Mouse (Mus musculus) brown adipose tissue, adult 24 weeks (tissue): ENCODE results near the gene AC131692.1. TPM values are rescaled to one million over a fixed set of nuclear protein-coding genes. Genes with fewer than 3 reads are reported as not detected.

ENCODE experiments used
- H3K27ac ChIP-seq: fragments of 200-500 bp; replicated peaks from 2 replicates; pipeline ENCODE4 v1.5.1; 2012; ENCODE audit warnings: low read depth, mild to moderate bottlenecking, low read length
- H3K4me1 ChIP-seq: fragments of 200-500 bp; 2 replicates; pipeline ENCODE4 v1.6.1; 2012; ENCODE audit warnings: low read length, mixed read lengths; ENCODE audit not compliant: control insufficient read depth, insufficient read depth, insufficient read length
- H3K4me3 ChIP-seq: fragments of 200-500 bp; 2 replicates; pipeline ENCODE4 v1.5.1; 2012; ENCODE audit warnings: low read depth, mild to moderate bottlenecking, low read length, moderate library complexity; ENCODE audit not compliant: insufficient read depth
- polyA plus RNA-seq: library from polyadenylated mRNA; stranded (reverse); fragments of >200 nt; gene quantifications from 2 replicates; pipeline ENCODE4 v1.2.4, GENCODE M21; 2012; ENCODE audit not compliant: missing spikeins, insufficient read depth, insufficient read length

The AC131692.1 gene
- polyA plus RNA-seq, result not detected in 2 replicates

- Histone ChIP-seq H3K27ac (no peak within 1 kb of the TSS), H3K4me3 (no peak within 1 kb of the TSS), H3K4me1 (no peaks in the 10 kb centered on the region)
Observed at GRCm38 (mm10) chr19:6094119-6094518, at the start of gene AC131692.1. Gene AC131692.1, plus strand, starts transcription at chr19:6094419.

- H3K4me3 ChIP-seq, result peak overlapping the region; percentile 73
- H3K4me1 ChIP-seq, result peaks cover 3% of the 10 kb centered on the region; the same call in 1 of the 2 replicates
- H3K27ac ChIP-seq, result peak overlapping the region; percentile 85
Observed at GRCm38 (mm10) chr19:6045366-6046293, 48.6 kb upstream of the AC131692.1 start.

DNA sequence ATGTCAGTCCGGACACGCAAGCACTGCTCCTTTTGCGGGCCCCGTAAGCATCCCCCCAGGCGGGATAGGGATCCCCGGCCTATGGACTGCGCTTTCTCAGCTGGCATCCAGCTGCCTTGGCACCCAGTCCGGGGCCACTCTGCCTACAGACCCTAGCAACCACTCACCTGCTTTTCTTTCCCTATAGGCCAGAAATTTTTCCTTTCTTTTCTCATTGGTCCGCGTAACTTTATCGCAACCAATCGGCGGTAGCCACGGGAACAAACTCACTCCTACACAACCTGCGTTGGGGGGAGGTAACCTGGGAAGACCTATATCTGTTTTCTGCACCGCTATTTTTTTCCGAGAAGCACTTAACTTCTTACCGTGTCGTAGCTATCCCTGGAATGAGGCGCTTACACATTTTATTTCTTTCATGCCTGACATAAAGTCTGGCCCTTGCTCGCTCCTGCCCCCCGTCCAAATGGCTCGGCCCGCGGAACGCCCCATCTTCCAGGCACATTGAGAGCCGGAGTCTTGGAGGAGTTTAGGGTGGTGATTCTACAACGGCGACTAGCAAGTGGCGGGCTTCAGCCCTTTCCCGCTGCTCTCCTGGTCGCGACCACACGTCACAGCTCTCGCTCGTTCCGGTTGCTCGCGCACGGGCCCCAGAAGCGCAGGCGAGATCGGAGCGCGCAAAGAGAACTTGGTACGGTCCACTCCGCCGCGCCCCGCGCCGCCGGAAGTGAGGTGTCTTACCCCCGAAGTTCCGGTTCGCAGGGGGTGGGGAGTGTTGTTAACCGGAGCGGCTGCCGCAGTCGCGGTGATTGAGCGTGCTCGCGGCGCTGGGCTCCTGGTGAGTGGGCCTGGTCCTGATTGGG lies 47.7 kb upstream of the AC131692.1 start, which contains the start of gene Syvn1:
Gene Syvn1, plus strand, starts transcription at position 283 of the 860 bp plus-strand sequence.
- peak within 1 kb of the TSS; percentile 73 for H3K4me3 ChIP-seq
- peak within 1 kb of the TSS; percentile 96 for H3K27ac ChIP-seq
- H3K4me1 ChIP-seq, result peaks cover 3% of the 10 kb centered on the region; the same call in 1 of the 2 replicates

- H3K4me1 ChIP-seq, result peaks cover 3% of the 10 kb centered on the region; the same call in 1 of the 2 replicates
- H3K4me3 ChIP-seq, result peak overlapping the region; percentile 73
- peak overlapping the region; percentile 71 for H3K27ac ChIP-seq
Observed at GRCm38 (mm10) chr19:6047154-6047898, 46.9 kb upstream of the AC131692.1 start.

- Histone ChIP-seq H3K4me1 (peaks cover 3% of the 10 kb centered on the region; the same call in 1 of the 2 replicates), H3K4me3 (peak overlapping the region; percentile 73), H3K27ac (no peak overlapping the region)
Observed at GRCm38 (mm10) chr19:6047899-6048166, 46.4 kb upstream of the AC131692.1 start.

DNA sequence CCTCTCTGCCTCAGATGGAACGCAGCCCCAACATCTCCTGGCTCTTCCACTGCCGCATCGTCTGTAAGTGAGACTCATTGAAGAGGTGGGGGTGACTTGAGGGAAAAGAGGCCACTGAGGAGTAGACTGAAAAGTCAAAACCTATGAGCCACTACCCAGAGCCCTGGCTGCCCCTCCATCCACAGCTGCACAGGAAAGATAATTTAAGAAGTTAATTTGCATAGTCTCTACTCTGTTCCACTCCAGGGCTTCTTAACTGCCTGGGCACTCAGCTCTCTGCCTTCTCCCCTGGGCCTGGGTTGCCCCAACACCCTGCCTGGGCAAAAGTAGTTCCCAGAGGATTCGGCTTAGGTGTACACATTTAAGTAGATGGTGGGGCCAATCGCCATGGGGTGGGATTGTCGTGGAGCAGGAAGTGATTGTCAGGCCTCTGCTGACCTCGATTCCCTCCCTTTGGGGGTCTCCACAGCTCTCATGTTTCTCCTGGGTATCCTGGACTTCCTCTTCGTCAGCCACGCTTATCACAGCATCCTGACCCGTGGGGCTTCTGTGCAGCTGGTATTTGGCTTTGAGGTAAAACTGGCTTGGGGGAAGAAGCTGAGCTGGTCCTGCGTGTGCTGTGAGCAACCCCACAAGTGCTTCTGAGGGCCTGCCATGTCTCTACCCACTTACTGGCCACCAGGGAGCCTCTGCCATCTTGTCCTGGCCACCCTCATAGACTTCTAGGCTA lies 45.4 kb upstream of the AC131692.1 start:
- Histone ChIP-seq H3K4me3 (no peak overlapping the region), H3K27ac (no peak overlapping the region), H3K4me1 (peaks cover 3% of the 10 kb centered on the region; the same call in 1 of the 2 replicates)

DNA sequence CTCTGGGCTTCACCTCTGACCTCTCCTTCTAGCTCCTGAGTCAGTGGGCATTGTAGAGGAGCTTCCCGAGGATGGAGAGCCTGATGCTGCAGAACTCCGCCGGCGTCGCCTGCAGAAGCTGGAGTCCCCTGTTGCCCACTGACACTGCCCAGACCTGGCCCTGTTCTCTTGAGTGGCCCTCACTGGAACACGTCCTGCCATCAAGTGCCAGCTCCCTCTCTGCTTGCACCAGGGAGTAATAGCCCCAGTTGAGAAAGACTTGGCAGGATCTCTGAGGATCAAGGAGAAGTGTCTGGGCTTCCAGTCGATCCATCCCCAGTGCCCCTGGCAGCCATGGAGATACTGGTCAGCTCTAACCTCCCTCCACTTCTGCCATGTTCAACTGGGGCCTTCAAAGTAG lies 41.7 kb upstream of the AC131692.1 start:
- Histone ChIP-seq H3K4me3 (no peak overlapping the region), H3K4me1 (peaks cover 3% of the 10 kb centered on the region; the same call in 1 of the 2 replicates), H3K27ac (no peak overlapping the region)

DNA sequence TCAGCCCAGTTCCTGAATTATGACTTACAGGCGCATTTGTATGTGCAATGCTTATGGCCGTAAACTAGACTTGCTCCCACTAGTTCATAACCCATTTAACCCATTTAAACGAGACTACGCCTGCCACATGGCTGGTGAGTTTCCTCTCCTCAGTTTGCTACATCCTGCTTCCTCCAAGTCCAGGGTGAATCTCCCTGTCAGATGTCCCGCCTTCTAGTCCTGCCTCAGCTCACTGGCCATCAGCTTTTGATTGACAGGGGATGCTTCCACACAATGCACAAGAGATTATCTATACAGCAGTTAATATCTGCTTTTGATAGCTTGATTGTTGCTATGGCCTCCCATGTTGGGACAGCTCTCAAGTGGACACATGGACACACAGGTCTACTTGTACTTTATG lies 39.9 kb upstream of the AC131692.1 start:
- no peak overlapping the region for H3K4me3 ChIP-seq
- H3K4me1 ChIP-seq, result no peaks in the 10 kb centered on the region; the same call in 1 of the 2 replicates
- H3K27ac ChIP-seq, result no peak overlapping the region

GRCm38 (mm10) chr19:6056696-6057095 lies 37.5 kb upstream of the AC131692.1 start:
- H3K4me1 ChIP-seq, result no peaks in the 10 kb centered on the region; the same call in none of the 2 replicates
- no peak overlapping the region for H3K27ac ChIP-seq
- H3K4me3 ChIP-seq, result peak overlapping the region; percentile 84

DNA sequence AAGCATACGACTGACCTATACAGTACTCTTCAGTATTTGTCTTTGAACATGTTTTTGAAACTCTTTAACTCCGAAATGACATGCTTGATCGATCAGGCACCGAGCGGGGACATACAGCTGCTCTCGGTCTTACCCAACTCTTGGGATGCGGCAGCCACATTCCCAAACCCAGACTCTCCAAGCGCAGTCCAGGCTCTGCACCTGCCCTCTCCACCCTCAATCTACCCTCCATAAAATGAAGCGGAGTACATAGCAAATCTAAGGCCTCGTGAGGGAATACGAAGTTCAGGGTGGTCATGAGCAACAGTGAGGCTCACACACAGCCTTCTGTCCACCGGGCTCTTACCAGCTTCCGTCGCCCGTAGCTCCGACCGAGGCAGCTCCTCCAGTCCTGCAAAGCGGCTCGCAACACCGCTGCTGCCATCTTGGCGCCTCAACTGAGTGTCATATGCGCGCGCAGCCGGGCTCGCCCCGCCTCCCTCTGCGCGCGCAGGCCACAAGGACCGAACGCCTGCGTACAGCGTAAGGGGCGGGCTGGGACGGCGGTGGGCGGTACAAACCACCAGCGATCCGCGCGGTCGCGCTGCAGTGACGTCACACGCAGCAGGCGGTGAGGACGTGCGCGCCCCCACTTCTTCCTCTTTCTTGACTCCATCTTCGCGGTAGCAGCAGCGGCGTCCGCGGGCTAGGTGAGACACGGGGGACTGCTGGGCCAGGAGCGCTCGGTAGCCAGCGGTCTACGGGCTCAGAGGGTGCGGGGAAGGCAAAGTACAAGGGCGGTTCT lies 36.7 kb upstream of the AC131692.1 start, which contains the start of the genes Mrpl49 and Fau:
Gene Mrpl49, minus strand, starts transcription at position 473 of the 784 bp plus-strand sequence.
Gene Fau, plus strand, starts transcription at position 532 of the 784 bp plus-strand sequence.
- peaks cover 6% of the 10 kb centered on the region for H3K4me1 ChIP-seq
- peak within 1 kb of the TSS; percentile 94 for H3K4me3 ChIP-seq
- H3K27ac ChIP-seq, result peak within 1 kb of the TSS; percentile 89

- Histone ChIP-seq H3K4me1 (peaks cover 7% of the 10 kb centered on the region), H3K27ac (peak overlapping the region; percentile 89), H3K4me3 (peak overlapping the region; percentile 94)
Observed at GRCm38 (mm10) chr19:6058513-6058912, 35.7 kb upstream of the AC131692.1 start.

GRCm38 (mm10) chr19:6058966-6059365 lies 35.3 kb upstream of the AC131692.1 start:
- Histone ChIP-seq H3K4me3 (peak overlapping the region; percentile 94), H3K27ac (peak overlapping the region; percentile 3; the same call in 1 of the 2 replicates), H3K4me1 (peaks cover 7% of the 10 kb centered on the region)

DNA sequence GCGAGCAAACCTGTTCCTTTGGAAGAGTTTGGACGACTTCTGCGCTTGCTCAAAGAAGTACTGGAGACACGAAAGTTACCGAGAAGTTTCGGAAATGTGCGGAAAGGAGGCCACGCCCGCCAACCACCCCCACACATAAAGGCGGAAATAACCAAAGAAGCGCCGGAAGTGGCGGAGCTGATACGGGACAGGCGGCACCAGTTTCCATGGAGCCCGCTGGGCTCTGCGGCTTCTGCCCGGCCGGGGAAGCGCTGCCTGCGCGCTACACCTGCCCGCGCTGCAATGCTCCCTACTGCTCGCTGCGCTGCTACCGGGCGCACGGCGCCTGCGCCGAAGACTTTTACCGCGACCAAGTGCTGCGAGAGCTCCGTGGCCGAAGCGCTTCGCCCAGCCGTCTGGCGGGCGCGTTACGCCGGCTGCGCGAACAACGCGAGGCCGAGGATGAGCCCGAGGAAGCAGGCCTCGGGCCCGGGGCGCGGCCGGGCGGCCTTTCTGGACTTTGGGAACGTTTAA lies 33.1 kb upstream of the AC131692.1 start, which contains the start of gene Znhit2:
Gene Znhit2, plus strand, starts transcription at position 172 of the 513 bp plus-strand sequence.
- Histone ChIP-seq H3K4me3 (peak within 1 kb of the TSS; percentile 90), H3K27ac (peak within 1 kb of the TSS; percentile 53), H3K4me1 (peaks cover 7% of the 10 kb centered on the region)
